Mouse (Mus musculus) kidney, postnatal 0 days (tissue): ENCODE measurements around the gene Sac3d1. TPM values are rescaled to one million over a fixed set of nuclear protein-coding genes. Genes with fewer than 3 reads are reported as not detected.

Source experiments
- ATAC-seq: fragments of 200-750 bp; cut with Nextera tagmentation; replicated peaks from 2 replicates; pipeline ENCODE4 v1.8.0; 2017; ENCODE audit warnings: low read depth, moderate number of reproducible peaks, moderate TSS enrichment, moderate library complexity; ENCODE audit not compliant: low FRiP score
- DNase-seq: peaks from one replicate; pipeline ENCODE4 v3.0.0-alpha.2; 2016; ENCODE audit warnings: low spot score
- H3K27ac ChIP-seq: fragments of 300-500 bp; sonication (generic); 2 replicates; pipeline ENCODE4 v1.5.1; 2014; ENCODE audit warnings: mild to moderate bottlenecking
- H3K27me3 ChIP-seq: fragments of 300-500 bp; sonication (generic); 2 replicates; pipeline ENCODE4 v1.6.1; 2014; ENCODE audit warnings: low read length, mixed read lengths; ENCODE audit not compliant: insufficient read depth
- H3K36me3 ChIP-seq: fragments of 300-500 bp; sonication (generic); 2 replicates; pipeline ENCODE4 v1.6.1; 2014; ENCODE audit warnings: low read length, mixed read lengths; ENCODE audit not compliant: insufficient read depth
- H3K4me1 ChIP-seq: fragments of 300-500 bp; sonication (generic); replicated peaks from 2 replicates; pipeline ENCODE4 v1.6.1; 2014; ENCODE audit warnings: antibody characterized with exemption, low read length, mixed read lengths; ENCODE audit not compliant: insufficient read depth
- H3K4me2 ChIP-seq: fragments of 300-500 bp; sonication (generic); 2 replicates; pipeline ENCODE4 v1.6.1; 2014; ENCODE audit warnings: mild to moderate bottlenecking, low read length, moderate library complexity, mixed read lengths
- H3K4me3 ChIP-seq: fragments of 300-500 bp; sonication (generic); replicated peaks from 2 replicates; pipeline ENCODE4 v1.5.1; 2014; ENCODE audit warnings: low read depth, low read length
- H3K9ac ChIP-seq: fragments of 300-500 bp; sonication (generic); 2 replicates; pipeline ENCODE4 v1.6.1; 2014; ENCODE audit warnings: low read depth, low read length
- H3K9me3 ChIP-seq: fragments of 300-500 bp; sonication (generic); replicated peaks from 2 replicates; pipeline ENCODE4 v1.6.1; 2016; ENCODE audit warnings: low read length, inconsistent platforms, mixed read lengths
- CTCF ChIP-seq: IDR thresholded peaks from 2 replicates; pipeline ENCODE4 v1.5.1; 2016; ENCODE audit warnings: antibody characterized with exemption, low read depth, mild to moderate bottlenecking, moderate library complexity
- WGBS: fragments of 180-500 bp; shearing (Covaris S2); extraction: QIAGEN DNeasy Blood & Tissue Kit; methylation state at CpG from one replicate; pipeline ENCODE4 v1.1.7; 2014; 5-methylcytosine and 5-hydroxymethylcytosine counted together
- polyA plus RNA-seq: library from polyadenylated mRNA; unstranded; fragments of >200 nt; fragmentation: Nextera tagmentation; extraction: Ambion mirVana; gene quantifications from 2 replicates; pipeline ENCODE4 v1.2.1, GENCODE M21; 2015

Gene Sac3d1
- polyA plus RNA-seq, 1 experiment from 2014 or later = 35.9 TPM

GRCm38 (mm10) chr19:6124898-6125297 is 6.4 kb upstream of the Sac3d1 start:
- no peaks in the 10 kb centered on the region for H3K27me3 ChIP-seq
- DNase-seq (no peak), ATAC-seq (no peak)
- no peaks in the 10 kb centered on the region for H3K36me3 ChIP-seq
- no peak overlapping the region for H3K9ac ChIP-seq
- no peak overlapping the region for H3K4me2 ChIP-seq
- no peak for TF ChIP-seq CTCF
- 80% methylated on average over 2 of the region's 2 CpGs for WGBS
- no peaks in the 10 kb centered on the region for H3K9me3 ChIP-seq
- H3K4me1 ChIP-seq = no peaks in the 10 kb centered on the region; the same call in 1 of the 2 replicates
- no peak overlapping the region for H3K27ac ChIP-seq
- no peak overlapping the region for H3K4me3 ChIP-seq

GRCm38 (mm10) chr19:6123330-6123729 is 4.9 kb upstream of the Sac3d1 start:
- Histone ChIP-seq H3K4me2 (no peak overlapping the region), H3K9ac (no peak overlapping the region), H3K27ac (no peak overlapping the region), H3K36me3 (no peaks in the 10 kb centered on the region), H3K9me3 (no peaks in the 10 kb centered on the region), H3K27me3 (no peaks in the 10 kb centered on the region), H3K4me3 (no peak overlapping the region), H3K4me1 (no peaks in the 10 kb centered on the region; the same call in 1 of the 2 replicates)
- no peak for TF ChIP-seq CTCF
- WGBS = 75% methylated on average over 8 of the region's 8 CpGs
- ATAC-seq (no peak), DNase-seq (no peak)

GRCm38 (mm10) chr19:6121761-6122160 is 3.3 kb upstream of the Sac3d1 start:
- H3K9me3 ChIP-seq = no peaks in the 10 kb centered on the region
- no peak overlapping the region for H3K27ac ChIP-seq
- no peak overlapping the region for H3K9ac ChIP-seq
- H3K4me1 ChIP-seq = peaks cover 4% of the 10 kb centered on the region
- no peak for ATAC-seq
- 28% methylated on average over 19 of the region's 19 CpGs for WGBS
- H3K36me3 ChIP-seq = no peaks in the 10 kb centered on the region
- TF ChIP-seq CTCF = no peak
- no peaks in the 10 kb centered on the region for H3K27me3 ChIP-seq
- DNase-seq = no peak
- H3K4me2 ChIP-seq = no peak overlapping the region
- no peak overlapping the region for H3K4me3 ChIP-seq

- ATAC-seq (no peak), DNase-seq (no peak)
- Histone ChIP-seq H3K9ac (peak overlapping the region; percentile 38; the same call in 1 of the 2 replicates), H3K4me2 (peak overlapping the region; percentile 98), H3K4me1 (peaks cover 5% of the 10 kb centered on the region), H3K27ac (peak overlapping the region; percentile 95), H3K4me3 (peak overlapping the region; percentile 79), H3K9me3 (no peaks in the 10 kb centered on the region), H3K27me3 (no peaks in the 10 kb centered on the region), H3K36me3 (peaks cover 17% of the 10 kb centered on the region)
- TF ChIP-seq CTCF = no peak
- 2% methylated on average over 8 of the region's 8 CpGs for WGBS
Measured at GRCm38 (mm10) chr19:6118677-6119185, 281 bp upstream of the Sac3d1 start.

GRCm38 (mm10) chr19:6117346-6117985 is 984 bp downstream of the Sac3d1 start:
- Histone ChIP-seq H3K9me3 (no peaks in the 10 kb centered on the region), H3K4me3 (peak overlapping the region; percentile 79), H3K4me2 (peak overlapping the region; percentile 98), H3K36me3 (peaks cover 19% of the 10 kb centered on the region), H3K27me3 (no peaks in the 10 kb centered on the region), H3K27ac (peak overlapping the region; percentile 95), H3K4me1 (peaks cover 5% of the 10 kb centered on the region), H3K9ac (peak overlapping the region; percentile 81)
- no peak for TF ChIP-seq CTCF
- no peak for ATAC-seq
- no peak for DNase-seq
- 4% methylated on average over 32 of the region's 32 CpGs for WGBS

GRCm38 (mm10) chr19:6116113-6116850 is 2.2 kb downstream of the Sac3d1 start:
- H3K9ac ChIP-seq = 0 out of 2 replicates have a peak overlapping the region, but pooled peaks have one; percentile 18
- no peak for TF ChIP-seq CTCF
- no peaks in the 10 kb centered on the region for H3K9me3 ChIP-seq
- H3K4me1 ChIP-seq = peaks cover 5% of the 10 kb centered on the region
- ATAC-seq = no peak
- peaks cover 19% of the 10 kb centered on the region for H3K36me3 ChIP-seq
- no peak overlapping the region for H3K27ac ChIP-seq
- H3K4me2 ChIP-seq = peak overlapping the region; percentile 98; the same call in 1 of the 2 replicates
- H3K27me3 ChIP-seq = no peaks in the 10 kb centered on the region
- H3K4me3 ChIP-seq = no peak overlapping the region
- 93% methylated on average over 15 of the region's 15 CpGs for WGBS
- no peak for DNase-seq
